Mouse (Mus musculus) midbrain, embryonic 11.5 days (tissue): Measurements from ENCODE around the gene Ispd. TPM values are rescaled to one million over a fixed set of nuclear protein-coding genes. Genes with fewer than 3 reads are reported as not detected.

Experiments
- ATAC-seq: fragments of 200-750 bp; cut with Nextera tagmentation; 2 replicates; pipeline ENCODE4 v1.8.0; 2017; ENCODE audit warnings: moderate TSS enrichment, moderate library complexity; ENCODE audit not compliant: low FRiP score
- DNase-seq: peaks from one replicate; pipeline ENCODE4 v3.0.0; 2015; ENCODE audit warnings: low spot score; ENCODE audit errors: missing footprints
- H3K27ac ChIP-seq: fragments of 300-500 bp; sonication (generic); 2 replicates; pipeline ENCODE4 v1.5.1; 2014; ENCODE audit warnings: low read depth, low read length
- H3K27me3 ChIP-seq: fragments of 300-500 bp; sonication (generic); 2 replicates; pipeline ENCODE4 v1.6.1; 2014; ENCODE audit warnings: mild to moderate bottlenecking, low read length, moderate library complexity, mixed read lengths; ENCODE audit not compliant: control insufficient read depth, insufficient read depth
- H3K36me3 ChIP-seq: fragments of 300-500 bp; sonication (generic); 2 replicates; pipeline ENCODE4 v1.6.1; 2014; ENCODE audit warnings: mild to moderate bottlenecking, low read length, moderate library complexity, mixed read lengths; ENCODE audit not compliant: control insufficient read depth, insufficient read depth
- H3K4me1 ChIP-seq: fragments of 300-500 bp; sonication (generic); 2 replicates; pipeline ENCODE4 v1.6.1; 2014; ENCODE audit warnings: low read length; ENCODE audit not compliant: control insufficient read depth, insufficient read depth
- H3K4me2 ChIP-seq: fragments of 300-500 bp; sonication (generic); 2 replicates; pipeline ENCODE4 v1.6.1; 2014; ENCODE audit warnings: mild to moderate bottlenecking, moderate library complexity
- H3K4me3 ChIP-seq: fragments of 300-500 bp; sonication (generic); 2 replicates; pipeline ENCODE4 v1.5.1; 2014; ENCODE audit warnings: low read depth, low read length
- H3K9ac ChIP-seq: fragments of 300-500 bp; sonication (generic); 2 replicates; pipeline ENCODE4 v1.6.1; 2014; ENCODE audit warnings: low read length
- H3K9me3 ChIP-seq: fragments of 300-500 bp; sonication (generic); 2 replicates; pipeline ENCODE4 v1.6.1; 2016; ENCODE audit warnings: low read length; ENCODE audit not compliant: control insufficient read depth
- WGBS: fragments of 180-500 bp; shearing (Covaris S2); extraction: QIAGEN DNeasy Blood & Tissue Kit; methylation state at CpG from one replicate; pipeline ENCODE4 v1.1.7; 2014; 5-methylcytosine and 5-hydroxymethylcytosine counted together
- polyA plus RNA-seq: library from polyadenylated mRNA; unstranded; fragments of >200 nt; fragmentation: Nextera tagmentation; extraction: Ambion mirVana; gene quantifications from 2 replicates; pipeline ENCODE4 v1.2.1, GENCODE M21; 2014

The Ispd gene
- polyA plus RNA-seq, 1 experiment from 2014 or later: 12.3 TPM

DNA sequence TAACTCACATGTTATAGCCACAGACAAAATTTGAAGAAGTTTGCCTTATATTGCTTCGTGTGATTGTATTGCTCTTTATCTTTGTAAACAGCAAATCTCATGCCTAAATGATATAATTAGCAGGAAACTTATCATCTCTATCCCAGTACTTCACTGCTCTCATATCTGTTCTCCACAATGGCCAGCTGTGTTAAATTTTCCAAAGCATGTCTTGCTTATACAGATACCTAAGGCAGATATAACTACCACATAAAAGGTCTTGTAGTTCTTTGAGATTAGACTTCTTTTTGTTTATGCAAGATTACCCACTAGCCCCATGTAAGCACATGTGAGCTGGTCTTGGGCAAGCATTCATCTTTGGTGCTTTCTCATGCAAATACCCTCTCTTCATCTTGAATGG, 327.6 kb downstream of the Ispd start:
- ATAC-seq (peak; percentile 68; the same call in 1 of the 2 replicates), DNase-seq (no peak)
- H3K4me3 ChIP-seq: no peak overlapping the region
- H3K4me2 ChIP-seq: no peak overlapping the region
- H3K27ac ChIP-seq: no peak overlapping the region
- H3K27me3 ChIP-seq: no peaks in the 10 kb centered on the region
- no peaks in the 10 kb centered on the region for H3K36me3 ChIP-seq
- 74% methylated on average over 1 of the region's 1 CpGs for WGBS
- no peaks in the 10 kb centered on the region for H3K9me3 ChIP-seq
- no peak overlapping the region for H3K9ac ChIP-seq
- no peaks in the 10 kb centered on the region for H3K4me1 ChIP-seq

DNA sequence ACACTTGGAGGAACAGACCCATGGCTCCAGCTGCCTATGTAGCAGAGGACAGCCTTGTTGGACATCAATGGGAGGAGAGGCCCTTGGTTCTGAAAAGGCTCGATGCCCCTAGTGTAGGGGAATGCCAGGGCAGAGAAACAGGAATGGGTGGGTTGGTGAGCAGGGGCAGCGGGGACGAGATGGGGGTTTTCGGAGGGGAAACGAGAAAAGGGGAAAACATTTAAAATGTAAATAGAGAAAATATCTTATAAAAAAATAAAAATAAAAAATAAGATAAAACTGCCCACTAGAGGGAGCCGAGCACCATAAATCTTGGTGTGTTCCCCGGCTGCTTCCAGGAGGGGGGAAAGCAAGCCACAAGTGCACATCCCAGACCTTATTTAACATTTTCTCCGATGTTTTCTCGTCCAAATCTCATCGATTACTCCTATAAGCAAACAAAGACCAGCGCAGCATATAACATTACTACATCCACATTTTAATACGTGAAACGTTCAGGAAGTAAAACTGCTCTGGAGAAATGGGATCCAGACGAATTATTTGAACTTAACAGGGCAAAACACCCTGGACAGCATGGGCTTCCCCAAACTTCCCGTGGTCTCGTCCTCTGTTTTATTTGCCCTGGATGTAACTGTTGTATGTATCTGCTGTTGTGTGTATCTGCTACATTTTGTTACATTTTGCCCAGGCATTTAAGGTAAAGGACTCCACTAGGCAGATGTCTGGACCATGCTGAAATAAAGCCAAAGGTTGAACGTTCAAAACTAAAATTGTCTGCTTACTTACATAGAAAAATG, 332.8 kb downstream of the Ispd start:
- DNase-seq (peak; percentile 92), ATAC-seq (peak; percentile 82)
- no peaks in the 10 kb centered on the region for H3K36me3 ChIP-seq
- no peaks in the 10 kb centered on the region for H3K9me3 ChIP-seq
- H3K27ac ChIP-seq: no peak overlapping the region
- H3K27me3 ChIP-seq: no peaks in the 10 kb centered on the region
- H3K4me1 ChIP-seq: no peaks in the 10 kb centered on the region; the same call in 1 of the 2 replicates
- WGBS: 33% methylated on average over 17 of the region's 17 CpGs
- 0 out of 2 replicates have a peak overlapping the region, but pooled peaks have one; percentile 9 for H3K9ac ChIP-seq
- no peak overlapping the region for H3K4me3 ChIP-seq
- peak overlapping the region; percentile 31; the same call in 1 of the 2 replicates for H3K4me2 ChIP-seq

DNA sequence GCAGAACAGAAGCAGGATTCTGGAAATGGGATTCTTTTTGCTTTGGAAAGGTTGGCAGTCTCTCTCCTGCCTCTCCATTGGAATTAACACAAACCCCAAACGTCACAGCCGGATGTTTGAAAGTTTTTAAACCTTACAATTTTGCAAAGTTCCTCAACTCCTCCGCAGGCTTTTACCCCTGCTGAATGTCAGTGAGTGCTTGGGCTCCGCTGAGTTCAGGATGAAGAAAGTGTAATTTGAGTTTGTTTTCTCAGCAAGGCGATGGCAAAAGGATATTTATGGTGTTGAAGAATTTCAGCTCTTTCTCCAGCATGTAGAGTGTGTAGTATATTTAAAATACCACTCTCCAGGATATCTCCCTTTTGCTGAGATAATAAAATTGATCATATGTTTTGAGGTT, 336.3 kb downstream of the Ispd start:
- Histone ChIP-seq H3K27me3 (no peaks in the 10 kb centered on the region), H3K4me1 (no peaks in the 10 kb centered on the region; the same call in 1 of the 2 replicates), H3K9ac (no peak overlapping the region), H3K4me2 (no peak overlapping the region), H3K4me3 (no peak overlapping the region), H3K9me3 (no peaks in the 10 kb centered on the region), H3K27ac (no peak overlapping the region), H3K36me3 (no peaks in the 10 kb centered on the region)
- DNase-seq (no peak), ATAC-seq (no peak)
- WGBS: 64% methylated on average over 5 of the region's 5 CpGs

DNA sequence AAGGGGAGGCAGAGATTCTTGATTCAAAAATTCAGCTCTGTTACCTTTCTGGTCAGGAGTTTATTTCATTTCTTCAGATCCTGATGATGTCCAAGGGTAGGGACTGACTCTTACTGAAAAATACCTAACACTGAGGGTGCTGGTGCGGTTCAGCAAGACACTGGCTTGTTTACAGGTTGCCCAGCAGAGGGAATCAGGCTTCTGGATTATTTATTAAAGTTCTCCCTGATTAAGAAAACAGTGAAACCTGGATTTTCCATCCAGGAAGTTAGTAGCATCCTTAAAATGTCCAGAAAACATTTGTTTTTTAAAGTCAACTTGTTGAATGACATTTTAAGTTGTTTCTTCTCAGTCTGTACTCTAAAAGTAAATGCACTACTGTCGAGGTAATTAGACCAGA, 337.2 kb downstream of the Ispd start:
- H3K27ac ChIP-seq: no peak overlapping the region

GRCm38 (mm10) chr12:36719074-36719473, 337.8 kb downstream of the Ispd start:
- no peak overlapping the region for H3K4me3 ChIP-seq
- DNase-seq (no peak), ATAC-seq (no peak)
- no peaks in the 10 kb centered on the region for H3K36me3 ChIP-seq
- no peak overlapping the region for H3K9ac ChIP-seq
- no peaks in the 10 kb centered on the region for H3K9me3 ChIP-seq
- H3K27me3 ChIP-seq: no peaks in the 10 kb centered on the region
- no peak overlapping the region for H3K27ac ChIP-seq
- WGBS: 70% methylated on average over 3 of the region's 3 CpGs
- no peaks in the 10 kb centered on the region; the same call in 1 of the 2 replicates for H3K4me1 ChIP-seq
- no peak overlapping the region for H3K4me2 ChIP-seq

More for the DNA sequence above, 337.2 kb downstream of the Ispd start:
- Histone ChIP-seq H3K4me1 (no peaks in the 10 kb centered on the region; the same call in 1 of the 2 replicates), H3K36me3 (no peaks in the 10 kb centered on the region), H3K4me3 (no peak overlapping the region), H3K4me2 (no peak overlapping the region), H3K9me3 (no peaks in the 10 kb centered on the region), H3K9ac (no peak overlapping the region), H3K27me3 (no peaks in the 10 kb centered on the region)
- 64% methylated on average over 2 of the region's 2 CpGs for WGBS
- DNase-seq (no peak), ATAC-seq (no peak)

DNA sequence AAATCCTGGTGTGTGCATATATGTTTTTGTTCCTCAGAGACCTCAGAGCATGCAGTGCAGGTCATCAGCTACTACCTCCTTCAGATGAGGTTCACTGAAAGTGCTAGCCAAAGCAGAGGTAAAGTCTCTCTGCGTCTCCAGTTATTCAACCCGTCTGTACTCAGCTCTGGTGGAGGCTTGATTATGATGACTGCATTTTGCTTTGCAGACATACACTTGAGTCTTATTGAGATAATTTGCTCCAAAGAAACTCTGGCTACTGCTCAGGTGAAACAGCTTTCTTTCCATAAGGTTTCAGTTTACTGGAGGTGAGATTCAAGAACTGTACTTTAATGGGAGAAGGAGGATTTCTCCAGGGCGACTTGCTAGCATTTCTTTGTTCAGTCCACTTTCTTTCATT, 339.5 kb downstream of the Ispd start:
- Histone ChIP-seq H3K27ac (no peak overlapping the region), H3K4me2 (no peak overlapping the region), H3K4me1 (no peaks in the 10 kb centered on the region), H3K36me3 (no peaks in the 10 kb centered on the region), H3K9me3 (no peaks in the 10 kb centered on the region), H3K27me3 (no peaks in the 10 kb centered on the region), H3K4me3 (no peak overlapping the region), H3K9ac (no peak overlapping the region)
- WGBS: 80% methylated on average over 3 of the region's 3 CpGs
- ATAC-seq (no peak), DNase-seq (no peak)

GRCm38 (mm10) chr12:36721223-36721622, 340.0 kb downstream of the Ispd start:
- DNase-seq (no peak), ATAC-seq (peak; percentile 50; the same call in 1 of the 2 replicates)
- Histone ChIP-seq H3K4me2 (no peak overlapping the region), H3K27me3 (no peaks in the 10 kb centered on the region), H3K9ac (no peak overlapping the region), H3K4me3 (no peak overlapping the region), H3K27ac (no peak overlapping the region), H3K9me3 (no peaks in the 10 kb centered on the region), H3K36me3 (no peaks in the 10 kb centered on the region), H3K4me1 (no peaks in the 10 kb centered on the region)
- 64% methylated on average over 6 of the region's 6 CpGs for WGBS

DNA sequence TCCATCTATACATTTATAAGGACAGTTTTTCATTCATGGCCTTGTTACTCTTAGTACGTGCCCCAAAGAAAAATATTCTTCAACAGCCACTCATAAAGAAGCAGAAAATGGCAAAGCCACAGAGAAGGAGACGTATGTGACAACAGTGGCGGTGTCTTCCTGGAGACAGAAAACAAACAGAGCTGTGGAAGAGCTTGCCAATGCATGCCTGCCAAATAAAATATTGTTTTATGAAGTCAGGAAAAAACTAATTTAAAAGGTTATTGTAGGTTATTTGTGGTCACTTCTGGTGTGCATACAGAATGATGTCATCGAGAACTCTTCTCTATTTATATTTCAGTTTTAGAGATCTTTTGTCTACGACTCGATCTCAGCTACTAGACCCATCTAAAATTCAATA, 341.5 kb downstream of the Ispd start:
- no peak for ATAC-seq
- H3K27ac ChIP-seq: no peak overlapping the region
- H3K9me3 ChIP-seq: no peaks in the 10 kb centered on the region
- WGBS: 87% methylated on average over 6 of the region's 6 CpGs
- H3K36me3 ChIP-seq: no peaks in the 10 kb centered on the region
- no peaks in the 10 kb centered on the region for H3K4me1 ChIP-seq
- no peak overlapping the region for H3K4me3 ChIP-seq
- no peak overlapping the region for H3K9ac ChIP-seq
- DNase-seq: no peak
- no peaks in the 10 kb centered on the region for H3K27me3 ChIP-seq
- H3K4me2 ChIP-seq: no peak overlapping the region

- 67% methylated on average over 3 of the region's 3 CpGs for WGBS
- no peak overlapping the region for H3K4me2 ChIP-seq
- H3K9ac ChIP-seq: no peak overlapping the region
- H3K27ac ChIP-seq: no peak overlapping the region
- DNase-seq (no peak), ATAC-seq (no peak)
- no peaks in the 10 kb centered on the region for H3K36me3 ChIP-seq
- no peaks in the 10 kb centered on the region for H3K4me1 ChIP-seq
- H3K27me3 ChIP-seq: no peaks in the 10 kb centered on the region
- no peak overlapping the region for H3K4me3 ChIP-seq
- no peaks in the 10 kb centered on the region for H3K9me3 ChIP-seq
Observed at GRCm38 (mm10) chr12:36723302-36723701, 342.1 kb downstream of the Ispd start.
